Mouse (Mus musculus) limb, embryonic 14.5 days (tissue): Measurements from ENCODE around the gene Dkc1. TPM values are rescaled to one million over a fixed set of nuclear protein-coding genes. Genes with fewer than 3 reads are reported as not detected.

ENCODE experiments used
- ATAC-seq: fragments of 200-750 bp; cut with Nextera tagmentation; 2 replicates; pipeline ENCODE4 v1.8.0; 2017; ENCODE audit warnings: low read depth, moderate number of reproducible peaks, moderate TSS enrichment; ENCODE audit not compliant: low FRiP score
- DNase-seq: peaks from one replicate; pipeline ENCODE4 v3.0.0-alpha.2; 2015; ENCODE audit warnings: low spot score
- H3K27ac ChIP-seq: fragments of 300-500 bp; sonication (generic); replicated peaks from 2 replicates; pipeline ENCODE4 v1.5.1; 2014; ENCODE audit warnings: low read depth, mild to moderate bottlenecking, low read length, moderate library complexity, mixed read lengths
- H3K27me3 ChIP-seq: fragments of 300-500 bp; sonication (generic); 2 replicates; pipeline ENCODE4 v1.6.1; 2014; ENCODE audit warnings: low read length, mixed read lengths; ENCODE audit not compliant: control insufficient read depth, insufficient read depth
- H3K36me3 ChIP-seq: fragments of 300-500 bp; sonication (generic); 2 replicates; pipeline ENCODE4 v1.6.1; 2014; ENCODE audit warnings: mild to moderate bottlenecking, low read length, moderate library complexity, mixed read lengths; ENCODE audit not compliant: control insufficient read depth, insufficient read depth
- H3K4me1 ChIP-seq: fragments of 300-500 bp; sonication (generic); 2 replicates; pipeline ENCODE4 v1.6.1; 2014; ENCODE audit warnings: antibody characterized with exemption, low read length, mixed read lengths; ENCODE audit not compliant: control insufficient read depth, insufficient read depth
- H3K4me2 ChIP-seq: fragments of 300-500 bp; sonication (generic); replicated peaks from 2 replicates; pipeline ENCODE4 v1.6.1; 2014; ENCODE audit warnings: low read depth, mild to moderate bottlenecking, low read length, moderate library complexity; ENCODE audit not compliant: severe bottlenecking
- H3K4me3 ChIP-seq: fragments of 300-500 bp; sonication (generic); replicated peaks from 2 replicates; pipeline ENCODE4 v1.5.1; 2014; ENCODE audit warnings: low read length
- H3K9ac ChIP-seq: fragments of 300-500 bp; sonication (generic); 2 replicates; pipeline ENCODE4 v1.6.1; 2014; ENCODE audit warnings: mild to moderate bottlenecking, low read depth, low read length, moderate library complexity; ENCODE audit not compliant: severe bottlenecking
- H3K9me3 ChIP-seq: fragments of 300-500 bp; sonication (generic); 2 replicates; pipeline ENCODE4 v1.6.1; 2016; ENCODE audit warnings: low read length; ENCODE audit not compliant: control insufficient read depth
- POLR2A ChIP-seq: fragments of 200-500 bp; IDR thresholded peaks from 2 replicates; pipeline ENCODE4 v1.8.0; 2012; ENCODE audit warnings: inconsistent platforms, mild to moderate bottlenecking, moderate library complexity, borderline replicate concordance; ENCODE audit not compliant: insufficient read depth, insufficient read length; ENCODE audit errors: extremely low read depth
- WGBS: fragments of 180-500 bp; shearing (Covaris S2); extraction: QIAGEN DNeasy Blood & Tissue Kit; methylation state at CpG from one replicate; pipeline ENCODE4 v1.1.7; 2014; 5-methylcytosine and 5-hydroxymethylcytosine counted together
- polyA plus RNA-seq, 2 experiments: library from polyadenylated mRNA; depleted of rRNA in 1 of 2; stranded (reverse) in 1 of 2; unstranded in 1 of 2; fragments of >200 nt; fragmentation: Nextera tagmentation in 1 of 2; extraction: Ambion mirVana in 1 of 2; gene quantifications; 2 replicates each; pipeline versions ENCODE4 v1.2.1 to v1.2.3; 2012 to 2014

The Dkc1 gene
- polyA plus RNA-seq, 2 experiments, result 77.7 to 118 TPM

- DNase-seq (no peak), ATAC-seq (no peak)
- Histone ChIP-seq H3K27ac (no peak overlapping the region), H3K4me1 (no peaks in the 10 kb centered on the region), H3K4me2 (no peak overlapping the region), H3K27me3 (no peaks in the 10 kb centered on the region), H3K9ac (no peak overlapping the region), H3K36me3 (no peaks in the 10 kb centered on the region), H3K9me3 (no peaks in the 10 kb centered on the region), H3K4me3 (no peak overlapping the region)
- 78% methylated on average over 4 of the region's 4 CpGs for WGBS
- no peak for TF ChIP-seq POLR2A
Measured at GRCm38 (mm10) chrX:75148414-75148813, 52.8 kb downstream of the Dkc1 start.

DNA sequence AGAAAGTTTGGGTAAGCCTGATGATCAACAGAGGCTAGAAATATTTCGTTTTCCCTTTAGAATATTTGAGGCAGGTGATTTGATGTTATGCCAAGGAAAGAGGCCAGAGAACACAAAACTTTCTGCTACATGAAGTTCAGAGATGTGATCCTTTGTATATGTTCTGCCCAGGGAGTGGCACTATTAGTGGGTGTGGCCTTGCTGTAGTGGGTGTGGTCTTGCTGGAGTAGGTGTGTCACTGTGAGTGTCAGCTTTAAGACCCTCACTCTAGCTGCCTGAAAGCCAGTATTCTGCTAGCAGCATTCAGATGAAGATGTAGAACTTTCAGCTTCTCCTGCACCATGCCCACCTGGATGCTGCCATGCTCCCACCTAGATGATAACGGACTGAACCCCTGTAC is 54.6 kb downstream of the Dkc1 start:
- no peaks in the 10 kb centered on the region for H3K27me3 ChIP-seq
- ATAC-seq (no peak), DNase-seq (no peak)
- H3K27ac ChIP-seq, result no peak overlapping the region
- WGBS, result 78% methylated on average over 2 of the region's 2 CpGs
- no peaks in the 10 kb centered on the region for H3K9me3 ChIP-seq
- H3K4me2 ChIP-seq, result no peak overlapping the region
- no peaks in the 10 kb centered on the region for H3K36me3 ChIP-seq
- no peak overlapping the region for H3K4me3 ChIP-seq
- no peak overlapping the region for H3K9ac ChIP-seq
- no peaks in the 10 kb centered on the region for H3K4me1 ChIP-seq
- TF ChIP-seq POLR2A, result no peak

- no peak for TF ChIP-seq POLR2A
- WGBS, result 58% methylated on average over 1 of the region's 1 CpGs
- Histone ChIP-seq H3K9ac (no peak overlapping the region), H3K4me3 (no peak overlapping the region), H3K9me3 (no peaks in the 10 kb centered on the region), H3K27ac (no peak overlapping the region), H3K27me3 (no peaks in the 10 kb centered on the region), H3K4me1 (no peaks in the 10 kb centered on the region), H3K36me3 (no peaks in the 10 kb centered on the region), H3K4me2 (no peak overlapping the region)
- DNase-seq (no peak), ATAC-seq (no peak)
Measured at GRCm38 (mm10) chrX:75152249-75152648, 56.6 kb downstream of the Dkc1 start.

DNA sequence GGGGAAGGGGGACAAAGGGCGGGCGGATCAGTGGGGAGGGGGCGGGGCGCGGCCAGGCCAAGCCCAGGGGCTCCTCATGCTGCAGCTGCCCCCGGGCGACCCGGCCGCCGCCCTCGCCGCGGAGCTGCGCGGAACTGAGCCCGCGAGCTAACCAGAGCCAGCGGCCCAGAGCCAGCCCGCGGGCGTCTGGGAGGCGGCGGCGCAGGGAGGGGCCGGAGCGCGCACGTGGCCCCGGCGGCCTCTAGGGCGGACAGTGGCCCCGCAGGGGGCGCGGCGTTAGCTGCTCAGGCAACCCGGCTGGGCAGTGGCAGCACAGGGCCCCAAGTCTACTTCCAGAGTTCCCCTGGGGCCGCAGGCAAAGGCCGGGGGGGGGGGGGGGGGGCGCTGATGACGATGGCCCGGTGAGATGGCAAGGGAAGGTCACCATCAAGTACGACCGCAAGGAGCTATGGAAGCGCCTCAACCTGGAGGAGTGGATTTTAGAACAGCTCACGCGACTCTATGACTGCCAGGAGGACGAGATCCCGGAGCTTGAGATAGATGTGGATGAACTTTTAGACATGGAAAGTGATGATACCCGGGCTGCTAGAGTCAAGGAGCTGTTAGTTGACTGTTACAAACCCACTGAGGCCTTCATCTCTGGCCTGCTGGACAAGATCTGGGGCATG is 60.1 kb downstream of the Dkc1 start:
- Histone ChIP-seq H3K4me1 (no peaks in the 10 kb centered on the region), H3K9ac (peak overlapping the region; percentile 58), H3K9me3 (no peaks in the 10 kb centered on the region), H3K27ac (no peak overlapping the region), H3K4me2 (peak overlapping the region; percentile 59), H3K27me3 (no peaks in the 10 kb centered on the region), H3K36me3 (no peaks in the 10 kb centered on the region), H3K4me3 (peak overlapping the region; percentile 39)
- TF ChIP-seq POLR2A, result no peak
- WGBS, result 33% methylated on average over 10 of the region's 49 CpGs
- peak; percentile 2 for DNase-seq
- peak; percentile 53; the same call in 1 of the 2 replicates for ATAC-seq

Other genes starting within 250 kb of the Dkc1 start
- 1.6 and 2.0 TPM in 2 replicates for gene Gab3, start 10.4 kb upstream of the Dkc1 start, polyA plus RNA-seq (2012; rRNA removed)
- gene Gab3, start 10.4 kb upstream of the Dkc1 start, polyA plus RNA-seq (2014; fragmentation: Nextera tagmentation; extraction: Ambion mirVana), result 2.4 and 2.7 TPM in 2 replicates
- gene Mpp1, start 35.2 kb downstream of the Dkc1 start, polyA plus RNA-seq (2012; rRNA removed), result 34.3 and 44.5 TPM in 2 replicates
- gene Mpp1, start 35.2 kb downstream of the Dkc1 start, polyA plus RNA-seq (2014; fragmentation: Nextera tagmentation; extraction: Ambion mirVana), result 48.2 and 49.5 TPM in 2 replicates
- gene Smim9, start 67.9 kb downstream of the Dkc1 start, polyA plus RNA-seq (2012; rRNA removed), result not detected in 2 replicates
- gene Smim9, start 67.9 kb downstream of the Dkc1 start, polyA plus RNA-seq (2014; fragmentation: Nextera tagmentation; extraction: Ambion mirVana), result not detected in 2 replicates